Mouse (Mus musculus) stomach, embryonic 15.5 days (tissue): Measurements from ENCODE around the gene Ap2b1. TPM values are rescaled to one million over a fixed set of nuclear protein-coding genes. Genes with fewer than 3 reads are reported as not detected.
A peak's percentile ranks its signal among the peaks of the same experiment; 100 is the strongest.

ENCODE experiments used
- ATAC-seq: fragments of 200-750 bp; cut with Nextera tagmentation; 2 replicates; pipeline ENCODE4 v1.8.0; 2017; ENCODE audit warnings: low read depth, moderate number of reproducible peaks, moderate TSS enrichment; ENCODE audit not compliant: insufficient read depth, low FRiP score
- H3K27ac ChIP-seq: fragments of 300-500 bp; sonication (generic); 2 replicates; pipeline ENCODE4 v1.5.1; 2015; ENCODE audit warnings: mild to moderate bottlenecking, inconsistent platforms
- H3K27me3 ChIP-seq: fragments of 300-500 bp; sonication (generic); replicated peaks from 2 replicates; pipeline ENCODE4 v1.6.1; 2015; ENCODE audit warnings: inconsistent platforms
- H3K36me3 ChIP-seq: fragments of 300-500 bp; sonication (generic); 2 replicates; pipeline ENCODE4 v1.6.1; 2015; ENCODE audit warnings: inconsistent platforms
- H3K4me1 ChIP-seq: fragments of 300-500 bp; sonication (generic); 2 replicates; pipeline ENCODE4 v1.6.1; 2015; ENCODE audit warnings: inconsistent platforms
- H3K4me2 ChIP-seq: fragments of 300-500 bp; sonication (generic); 2 replicates; pipeline ENCODE4 v1.6.1; 2015; ENCODE audit warnings: mild to moderate bottlenecking, inconsistent platforms
- H3K4me3 ChIP-seq: fragments of 300-500 bp; sonication (generic); replicated peaks from 2 replicates; pipeline ENCODE4 v1.5.1; 2015; ENCODE audit warnings: inconsistent platforms
- H3K9ac ChIP-seq: fragments of 300-500 bp; sonication (generic); 2 replicates; pipeline ENCODE4 v1.6.1; 2015; ENCODE audit warnings: inconsistent platforms
- H3K9me3 ChIP-seq: fragments of 300-500 bp; sonication (generic); 2 replicates; pipeline ENCODE4 v1.6.1; 2016; ENCODE audit warnings: inconsistent platforms
- whole genome bisulfite sequencing: fragments of 180-500 bp; shearing (Covaris S2); methylation state at CpG from one replicate; pipeline ENCODE4 v1.1.7; 2015; 5-methylcytosine and 5-hydroxymethylcytosine counted together
- polyA plus RNA-seq: library from polyadenylated mRNA; unstranded; fragments of >200 nt; fragmentation: Nextera tagmentation; extraction: Ambion mirVana; gene quantifications from 2 replicates; pipeline ENCODE4 v1.2.1, GENCODE M21; 2015

Gene Ap2b1
- polyA plus RNA-seq, 1 experiment from 2014 or later: 42.3 TPM

DNA sequence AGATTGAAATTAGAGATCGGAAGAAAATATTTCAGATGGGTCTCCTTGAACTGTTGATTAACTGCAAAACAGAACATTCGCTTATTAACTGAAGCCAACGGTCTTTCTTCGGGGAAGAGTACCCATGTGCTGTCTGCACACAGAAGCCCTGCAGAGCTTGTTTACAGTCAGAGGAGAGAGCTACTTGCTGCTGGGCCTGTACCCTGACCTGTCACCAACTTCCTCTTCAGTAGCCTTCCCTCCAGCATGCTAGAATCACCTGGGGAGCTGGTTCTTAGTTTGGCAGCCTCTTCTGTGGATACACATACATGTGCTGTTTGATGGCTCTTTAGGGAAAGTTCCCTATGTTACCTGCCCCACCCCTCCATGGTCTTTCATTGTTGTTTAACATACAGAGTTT is 13.2 kb upstream of the Ap2b1 start:
- Histone ChIP-seq H3K27me3 (no peaks in the 10 kb centered on the region), H3K9ac (no peak overlapping the region), H3K36me3 (no peaks in the 10 kb centered on the region), H3K4me1 (no peaks in the 10 kb centered on the region), H3K9me3 (no peaks in the 10 kb centered on the region), H3K27ac (no peak overlapping the region), H3K4me2 (no peak overlapping the region), H3K4me3 (no peak overlapping the region)
- no peak for ATAC-seq
- WGBS: 86% methylated on average over 4 of the region's 4 CpGs

- Histone ChIP-seq H3K9ac (no peak within 1 kb of the TSS), H3K36me3 (no peaks in the 10 kb centered on the region), H3K9me3 (no peaks in the 10 kb centered on the region), H3K27me3 (no peaks in the 10 kb centered on the region), H3K4me2 (no peak within 1 kb of the TSS), H3K4me3 (no peak within 1 kb of the TSS), H3K4me1 (no peaks in the 10 kb centered on the region), H3K27ac (no peak within 1 kb of the TSS)
- 67% methylated on average over 1 of the region's 1 CpGs for WGBS
- peak; percentile 70; the same call in 1 of the 2 replicates for ATAC-seq
Measured at GRCm38 (mm10) chr11:83286566-83286965, 12.3 kb upstream of the Ap2b1 start, which contains the start of gene Slfn14. TSS of gene Slfn14 (minus strand) at chr11:83286726.

DNA sequence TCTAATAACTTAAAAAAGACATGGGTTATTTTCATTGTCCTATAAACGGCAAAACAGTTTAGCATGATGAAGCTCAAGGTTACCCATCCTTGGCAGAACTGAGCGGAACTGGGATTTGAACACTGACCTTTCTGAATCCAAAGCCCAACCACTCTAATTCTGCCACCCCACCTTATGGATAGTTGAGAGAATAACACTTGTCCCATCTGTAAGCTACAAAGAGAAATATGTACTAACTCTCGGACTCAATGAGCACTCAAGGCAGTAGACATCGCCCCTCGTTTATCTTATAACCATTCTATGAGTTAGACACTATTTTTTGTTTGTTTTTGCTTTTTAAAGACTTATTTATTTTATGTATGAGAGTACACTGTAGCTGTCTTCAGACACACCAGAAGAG is 9.8 kb upstream of the Ap2b1 start:
- Histone ChIP-seq H3K4me3 (no peak overlapping the region), H3K4me1 (peaks cover 7% of the 10 kb centered on the region; the same call in 1 of the 2 replicates), H3K4me2 (no peak overlapping the region), H3K27ac (no peak overlapping the region), H3K36me3 (no peaks in the 10 kb centered on the region), H3K9me3 (no peaks in the 10 kb centered on the region), H3K27me3 (no peaks in the 10 kb centered on the region), H3K9ac (no peak overlapping the region)
- ATAC-seq: no peak
- 88% methylated on average over 5 of the region's 5 CpGs for WGBS

DNA sequence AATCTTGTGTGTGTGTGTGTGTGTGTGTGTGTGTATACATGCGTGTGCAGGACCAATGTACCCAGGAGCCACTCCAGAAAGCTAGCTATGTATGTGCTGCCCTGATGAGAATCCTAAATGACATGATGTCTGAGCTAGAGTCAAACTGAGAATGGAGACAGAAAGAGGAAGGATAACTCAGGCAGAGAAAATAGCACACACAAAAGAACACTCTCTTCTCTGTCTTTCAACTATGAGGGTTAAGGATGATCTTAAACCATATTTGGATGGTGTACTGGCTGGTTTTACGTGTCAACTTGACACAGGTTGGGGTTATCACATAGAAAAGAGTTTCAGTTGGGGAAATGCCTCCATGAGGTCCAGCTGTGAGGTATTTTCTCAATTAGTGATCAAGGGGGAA is 9.2 kb upstream of the Ap2b1 start:
- Histone ChIP-seq H3K4me2 (no peak overlapping the region), H3K27me3 (no peaks in the 10 kb centered on the region), H3K9ac (no peak overlapping the region), H3K9me3 (no peaks in the 10 kb centered on the region), H3K4me1 (peaks cover 7% of the 10 kb centered on the region), H3K36me3 (no peaks in the 10 kb centered on the region), H3K4me3 (no peak overlapping the region), H3K27ac (no peak overlapping the region)
- WGBS: 90% methylated on average over 2 of the region's 2 CpGs
- ATAC-seq: no peak

GRCm38 (mm10) chr11:83291375-83292250 is 7.2 kb upstream of the Ap2b1 start:
- peak overlapping the region; percentile 77 for H3K4me2 ChIP-seq
- H3K4me3 ChIP-seq: peak overlapping the region; percentile 66
- no peaks in the 10 kb centered on the region for H3K36me3 ChIP-seq
- no peaks in the 10 kb centered on the region for H3K9me3 ChIP-seq
- H3K4me1 ChIP-seq: peaks cover 7% of the 10 kb centered on the region
- under 1% methylated on average over 37 of the region's 38 CpGs for WGBS
- peak overlapping the region; percentile 63 for H3K9ac ChIP-seq
- no peaks in the 10 kb centered on the region for H3K27me3 ChIP-seq
- peak; percentile 99 for ATAC-seq
- H3K27ac ChIP-seq: peak overlapping the region; percentile 70; the same call in 1 of the 2 replicates

- Histone ChIP-seq H3K4me2 (peak overlapping the region; percentile 77), H3K9me3 (no peaks in the 10 kb centered on the region), H3K4me1 (peaks cover 9% of the 10 kb centered on the region), H3K9ac (peak overlapping the region; percentile 63), H3K27ac (peak overlapping the region; percentile 57; the same call in 1 of the 2 replicates), H3K4me3 (peak overlapping the region; percentile 66), H3K27me3 (no peaks in the 10 kb centered on the region), H3K36me3 (no peaks in the 10 kb centered on the region)
- ATAC-seq: no peak
- 1% methylated on average over 5 of the region's 5 CpGs for WGBS
Measured at GRCm38 (mm10) chr11:83292251-83292587, 6.6 kb upstream of the Ap2b1 start.

GRCm38 (mm10) chr11:83293182-83293581 is 5.6 kb upstream of the Ap2b1 start:
- ATAC-seq: no peak
- 85% methylated on average over 1 of the region's 1 CpGs for WGBS
- Histone ChIP-seq H3K9me3 (no peaks in the 10 kb centered on the region), H3K27ac (no peak overlapping the region), H3K9ac (no peak overlapping the region), H3K36me3 (no peaks in the 10 kb centered on the region), H3K4me1 (peaks cover 17% of the 10 kb centered on the region), H3K4me2 (peak overlapping the region; percentile 77), H3K4me3 (peak overlapping the region; percentile 66), H3K27me3 (no peaks in the 10 kb centered on the region)

GRCm38 (mm10) chr11:83294133-83294532 is 4.7 kb upstream of the Ap2b1 start:
- ATAC-seq: no peak
- Histone ChIP-seq H3K36me3 (no peaks in the 10 kb centered on the region), H3K4me1 (peaks cover 17% of the 10 kb centered on the region), H3K27me3 (no peaks in the 10 kb centered on the region), H3K9me3 (no peaks in the 10 kb centered on the region), H3K4me2 (no peak overlapping the region), H3K4me3 (no peak overlapping the region), H3K9ac (no peak overlapping the region), H3K27ac (no peak overlapping the region)
- WGBS: 90% methylated on average over 2 of the region's 2 CpGs

- H3K9ac ChIP-seq: no peak overlapping the region; the same call in 1 of the 2 replicates
Measured at GRCm38 (mm10) chr11:83297816-83298215, 1.0 kb upstream of the Ap2b1 start.

GRCm38 (mm10) chr11:83299724-83300123 is 900 bp downstream of the Ap2b1 start:
- no peak overlapping the region for H3K9ac ChIP-seq
- no peaks in the 10 kb centered on the region for H3K36me3 ChIP-seq
- H3K4me2 ChIP-seq: no peak overlapping the region
- no peak for ATAC-seq
- H3K27ac ChIP-seq: no peak overlapping the region
- H3K4me1 ChIP-seq: peaks cover 18% of the 10 kb centered on the region; the same call in 1 of the 2 replicates
- H3K27me3 ChIP-seq: no peaks in the 10 kb centered on the region
- no peak overlapping the region for H3K4me3 ChIP-seq
- no peaks in the 10 kb centered on the region for H3K9me3 ChIP-seq
- WGBS: 82% methylated on average over 9 of the region's 9 CpGs

More at GRCm38 (mm10) chr11:83297816-83298215, 1.0 kb upstream of the Ap2b1 start:
- WGBS: 77% methylated on average over 6 of the region's 6 CpGs
- Histone ChIP-seq H3K36me3 (no peaks in the 10 kb centered on the region), H3K27ac (peak overlapping the region; percentile 94; the same call in 1 of the 2 replicates), H3K4me2 (peak overlapping the region; percentile 60), H3K4me3 (peak overlapping the region; percentile 79), H3K27me3 (no peaks in the 10 kb centered on the region), H3K9me3 (no peaks in the 10 kb centered on the region), H3K4me1 (peaks cover 15% of the 10 kb centered on the region)
- no peak for ATAC-seq

DNA sequence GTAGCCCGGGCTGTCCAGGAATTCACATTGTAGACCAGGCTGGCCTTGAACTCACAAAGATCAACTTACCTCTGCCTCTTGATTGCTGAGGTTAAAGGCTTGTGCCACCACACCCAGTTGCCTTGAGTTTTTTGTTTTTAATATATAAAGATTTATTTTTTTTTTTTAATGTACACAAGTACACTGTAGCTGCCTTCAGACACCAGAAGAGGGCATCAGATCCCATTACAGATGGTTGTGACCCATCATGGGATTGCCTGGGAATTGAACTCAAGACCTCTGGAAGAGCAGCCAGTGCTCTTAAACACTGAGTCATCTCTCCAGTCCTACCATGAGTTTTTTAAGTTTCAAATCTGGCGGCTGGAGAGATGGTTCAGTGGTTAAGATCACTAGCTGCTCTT is 2.6 kb downstream of the Ap2b1 start:
- Histone ChIP-seq H3K4me3 (peak overlapping the region; percentile 88; the same call in 1 of the 2 replicates), H3K9me3 (no peaks in the 10 kb centered on the region), H3K36me3 (no peaks in the 10 kb centered on the region), H3K9ac (no peak overlapping the region), H3K27me3 (no peaks in the 10 kb centered on the region), H3K4me1 (peaks cover 18% of the 10 kb centered on the region; the same call in 1 of the 2 replicates), H3K4me2 (peak overlapping the region; percentile 57; the same call in 1 of the 2 replicates), H3K27ac (no peak overlapping the region)
- 65% methylated on average over 2 of the region's 2 CpGs for WGBS
- ATAC-seq: no peak

- H3K4me1 ChIP-seq: peaks cover 18% of the 10 kb centered on the region; the same call in 1 of the 2 replicates
- H3K27me3 ChIP-seq: no peaks in the 10 kb centered on the region
- H3K9me3 ChIP-seq: no peaks in the 10 kb centered on the region
- H3K9ac ChIP-seq: peak overlapping the region; percentile 8; the same call in 1 of the 2 replicates
- H3K36me3 ChIP-seq: no peaks in the 10 kb centered on the region
- H3K4me3 ChIP-seq: peak overlapping the region; percentile 88
- H3K4me2 ChIP-seq: peak overlapping the region; percentile 57
- no peak for ATAC-seq
- H3K27ac ChIP-seq: peak overlapping the region; percentile 96
- WGBS: 8% methylated on average over 10 of the region's 10 CpGs
Measured at GRCm38 (mm10) chr11:83302124-83302523, 3.3 kb downstream of the Ap2b1 start.
